Mouse (Mus musculus) hindbrain, embryonic 14.5 days (tissue): ENCODE results near the gene Nprl2. TPM values are rescaled to one million over a fixed set of nuclear protein-coding genes. Genes with fewer than 3 reads are reported as not detected.
"Not testable (repeated sequence)": the region's sequence is repeated elsewhere in the genome, so short reads cannot be mapped to it uniquely, and the experiment has no call there.

Experiments
- ATAC-seq: fragments of 200-750 bp; cut with Nextera tagmentation; 2 replicates; pipeline ENCODE4 v1.8.0; 2017; ENCODE audit warnings: moderate number of reproducible peaks, mild to moderate bottlenecking, moderate TSS enrichment, moderate library complexity; ENCODE audit not compliant: low FRiP score
- DNase-seq: peaks from one replicate; pipeline ENCODE4 v3.0.0-alpha.2; 2015; ENCODE audit warnings: low spot score
- H3K27ac ChIP-seq: fragments of 300-500 bp; sonication (generic); 2 replicates; pipeline ENCODE4 v1.5.1; 2014; ENCODE audit warnings: mild to moderate bottlenecking, moderate library complexity
- H3K27me3 ChIP-seq: fragments of 300-500 bp; sonication (generic); 2 replicates; pipeline ENCODE4 v1.6.1; 2014; ENCODE audit warnings: mild to moderate bottlenecking, low read length, mixed read lengths; ENCODE audit not compliant: control insufficient read depth, insufficient read depth
- H3K36me3 ChIP-seq: fragments of 300-500 bp; sonication (generic); replicated peaks from 2 replicates; pipeline ENCODE4 v1.6.1; 2014; ENCODE audit not compliant: control insufficient read depth, insufficient read depth
- H3K4me1 ChIP-seq: fragments of 300-500 bp; sonication (generic); replicated peaks from 2 replicates; pipeline ENCODE4 v1.6.1; 2014; ENCODE audit warnings: antibody characterized with exemption, low read length, mixed read lengths; ENCODE audit not compliant: control insufficient read depth, insufficient read depth
- H3K4me2 ChIP-seq: fragments of 300-500 bp; sonication (generic); replicated peaks from 2 replicates; pipeline ENCODE4 v1.6.1; 2014; ENCODE audit warnings: mild to moderate bottlenecking, moderate library complexity
- H3K4me3 ChIP-seq: fragments of 300-500 bp; sonication (generic); replicated peaks from 2 replicates; pipeline ENCODE4 v1.5.1; 2014; ENCODE audit warnings: mild to moderate bottlenecking, low read length
- H3K9ac ChIP-seq: fragments of 300-500 bp; sonication (generic); 2 replicates; pipeline ENCODE4 v1.6.1; 2014
- H3K9me3 ChIP-seq: fragments of 300-500 bp; sonication (generic); 2 replicates; pipeline ENCODE4 v1.6.1; 2016; ENCODE audit warnings: low read length; ENCODE audit not compliant: control insufficient read depth
- WGBS: fragments of 180-500 bp; shearing (Covaris S2); extraction: QIAGEN DNeasy Blood & Tissue Kit; methylation state at CpG from one replicate; pipeline ENCODE4 v1.1.7; 2014; 5-methylcytosine and 5-hydroxymethylcytosine counted together
- polyA plus RNA-seq: library from polyadenylated mRNA; unstranded; fragments of >200 nt; fragmentation: Nextera tagmentation; extraction: Ambion mirVana; gene quantifications from 2 replicates; pipeline ENCODE4 v1.2.1, GENCODE M21; 2014

Gene Nprl2
- polyA plus RNA-seq, 1 experiment from 2014 or later = 65.8 TPM

DNA sequence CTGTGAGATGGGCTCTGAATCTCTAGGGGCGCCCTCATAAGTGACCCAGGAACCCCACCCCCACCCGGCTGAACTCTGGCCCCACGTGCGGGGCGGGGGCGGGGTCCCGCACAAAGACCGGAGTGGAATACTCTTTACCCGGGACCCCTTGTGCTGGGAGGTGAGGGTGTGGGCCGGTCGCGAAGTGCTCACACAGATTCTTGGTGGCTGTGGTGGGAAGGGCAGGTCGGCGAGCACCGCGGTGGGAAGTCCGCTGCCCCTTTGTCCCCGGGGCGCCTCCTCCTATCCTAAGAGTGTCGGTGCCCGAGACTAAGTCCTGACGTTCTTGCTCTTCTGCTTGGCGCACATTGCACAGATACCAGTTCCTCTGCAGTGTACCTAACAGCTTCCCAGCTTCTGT lies 27.2 kb downstream of the Nprl2 start:
- H3K4me1 ChIP-seq = peaks cover 33% of the 10 kb centered on the region
- DNase-seq = no peak
- peak overlapping the region; percentile 87 for H3K9ac ChIP-seq
- peak overlapping the region; percentile 83 for H3K4me2 ChIP-seq
- no peaks in the 10 kb centered on the region for H3K27me3 ChIP-seq
- H3K4me3 ChIP-seq = peak overlapping the region; percentile 82
- WGBS = 0% methylated on average over 23 of the region's 23 CpGs
- no peaks in the 10 kb centered on the region for H3K9me3 ChIP-seq
- peak overlapping the region; percentile 73 for H3K27ac ChIP-seq
- ATAC-seq = peak; percentile 28
- H3K36me3 ChIP-seq = peaks cover 56% of the 10 kb centered on the region

DNA sequence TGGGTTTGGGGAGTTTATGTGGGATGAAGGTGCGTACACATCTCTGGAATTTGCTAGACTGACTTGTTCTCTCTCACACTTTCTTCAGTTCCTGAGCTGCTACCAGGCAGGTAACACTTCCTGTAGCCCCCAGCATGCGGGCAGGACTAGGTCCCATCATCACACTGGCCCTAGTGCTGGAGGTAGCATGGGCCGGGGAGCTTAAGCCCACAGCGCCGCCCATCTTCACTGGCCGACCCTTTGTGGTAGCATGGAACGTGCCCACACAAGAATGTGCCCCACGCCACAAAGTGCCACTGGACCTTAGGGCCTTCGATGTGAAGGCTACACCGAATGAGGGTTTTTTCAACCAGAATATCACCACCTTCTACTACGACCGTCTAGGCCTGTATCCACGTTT lies 28.0 kb downstream of the Nprl2 start:
- peaks cover 33% of the 10 kb centered on the region for H3K4me1 ChIP-seq
- H3K4me3 ChIP-seq = peak overlapping the region; percentile 82
- no peaks in the 10 kb centered on the region for H3K9me3 ChIP-seq
- peak overlapping the region; percentile 83 for H3K4me2 ChIP-seq
- ATAC-seq = no peak
- H3K36me3 ChIP-seq = peaks cover 61% of the 10 kb centered on the region
- H3K27me3 ChIP-seq = no peaks in the 10 kb centered on the region
- peak overlapping the region; percentile 87 for H3K9ac ChIP-seq
- H3K27ac ChIP-seq = peak overlapping the region; percentile 73
- DNase-seq = no peak
- 52% methylated on average over 13 of the region's 13 CpGs for WGBS

GRCm38 (mm10) chr9:107570845-107571244 lies 28.8 kb downstream of the Nprl2 start:
- ATAC-seq (no peak), DNase-seq (no peak)
- no peak overlapping the region for H3K27ac ChIP-seq
- peak overlapping the region; percentile 83 for H3K4me2 ChIP-seq
- peak overlapping the region; percentile 82; the same call in 1 of the 2 replicates for H3K4me3 ChIP-seq
- no peaks in the 10 kb centered on the region for H3K27me3 ChIP-seq
- no peaks in the 10 kb centered on the region for H3K9me3 ChIP-seq
- 94% methylated on average over 21 of the region's 21 CpGs for WGBS
- H3K4me1 ChIP-seq = peaks cover 33% of the 10 kb centered on the region
- peak overlapping the region; percentile 87; the same call in 1 of the 2 replicates for H3K9ac ChIP-seq
- H3K36me3 ChIP-seq = peaks cover 52% of the 10 kb centered on the region

- H3K4me1 ChIP-seq = peaks cover 33% of the 10 kb centered on the region
- H3K36me3 ChIP-seq = peaks cover 44% of the 10 kb centered on the region
- no peak for ATAC-seq
- H3K4me3 ChIP-seq = no peak overlapping the region
- 95% methylated on average over 22 of the region's 22 CpGs for WGBS
- H3K4me2 ChIP-seq = peak overlapping the region; percentile 83; the same call in 1 of the 2 replicates
- no peak overlapping the region for H3K27ac ChIP-seq
- H3K27me3 ChIP-seq = no peaks in the 10 kb centered on the region
- H3K9me3 ChIP-seq = no peaks in the 10 kb centered on the region
- no peak for DNase-seq
- no peak overlapping the region for H3K9ac ChIP-seq
Measured at GRCm38 (mm10) chr9:107571534-107572326, 29.7 kb downstream of the Nprl2 start.

- Histone ChIP-seq H3K4me2 (no peak overlapping the region), H3K4me1 (peaks cover 32% of the 10 kb centered on the region), H3K9ac (no peak overlapping the region), H3K4me3 (no peak overlapping the region), H3K36me3 (peaks cover 44% of the 10 kb centered on the region), H3K9me3 (no peaks in the 10 kb centered on the region), H3K27me3 (no peaks in the 10 kb centered on the region), H3K27ac (no peak overlapping the region)
- 98% methylated on average over 2 of the region's 2 CpGs for WGBS
- ATAC-seq = no peak
- no peak for DNase-seq
Measured at GRCm38 (mm10) chr9:107572327-107572662, 30.3 kb downstream of the Nprl2 start.

- not testable (repeated sequence) for DNase-seq, H3K9ac ChIP-seq, H3K9me3 ChIP-seq, H3K4me2 ChIP-seq, ATAC-seq, H3K27me3 ChIP-seq, H3K4me3 ChIP-seq, H3K27ac ChIP-seq
- peaks cover 22% of the 10 kb centered on the region for H3K4me1 ChIP-seq
- H3K36me3 ChIP-seq = peaks cover 44% of the 10 kb centered on the region
- 79% methylated on average over 6 of the region's 6 CpGs for WGBS
Measured at GRCm38 (mm10) chr9:107573774-107574173, 31.7 kb downstream of the Nprl2 start.

DNA sequence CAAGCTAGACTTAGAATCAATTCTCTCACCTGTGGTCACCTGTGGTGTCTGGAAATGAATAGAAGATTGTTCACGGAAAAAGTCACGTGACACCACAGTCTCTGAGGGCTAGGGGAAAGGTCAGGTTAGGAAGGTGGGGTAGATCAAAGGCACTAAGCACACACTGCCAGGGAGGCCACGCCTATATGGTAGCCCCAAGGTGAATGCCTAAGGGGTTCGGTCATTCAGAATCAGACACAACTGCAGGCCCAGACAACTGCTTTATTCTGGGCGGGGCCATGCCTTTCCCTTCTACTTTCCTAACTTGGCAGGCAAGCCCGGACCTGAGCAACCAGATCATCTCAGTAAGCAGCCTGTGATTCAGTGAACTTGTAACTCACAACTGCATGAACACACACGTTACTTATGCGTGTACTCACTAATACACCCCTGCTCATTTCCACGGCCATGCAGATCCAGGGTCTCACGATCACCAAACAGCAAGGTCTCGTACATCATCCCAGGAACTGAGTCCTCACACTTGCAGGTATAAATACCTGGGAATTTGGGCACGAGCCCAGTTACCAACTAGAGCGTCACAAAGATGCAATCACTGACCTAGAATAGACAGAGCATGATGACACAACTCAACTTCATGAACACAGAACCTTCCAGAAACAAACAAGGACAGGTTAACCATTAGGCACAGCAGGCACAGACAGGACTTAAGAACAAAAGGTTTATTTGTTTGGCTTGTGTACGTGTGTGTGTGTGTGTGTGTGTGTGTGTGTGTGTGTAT lies 33.7 kb downstream of the Nprl2 start:
- Histone ChIP-seq H3K4me3 (no peak overlapping the region), H3K4me1 (peaks cover 19% of the 10 kb centered on the region), H3K27me3 (no peaks in the 10 kb centered on the region), H3K9ac (no peak overlapping the region), H3K9me3 (no peaks in the 10 kb centered on the region), H3K36me3 (peaks cover 39% of the 10 kb centered on the region), H3K4me2 (no peak overlapping the region), H3K27ac (no peak overlapping the region)
- ATAC-seq (no peak), DNase-seq (no peak)
- WGBS = 89% methylated on average over 14 of the region's 14 CpGs

GRCm38 (mm10) chr9:107576357-107577107 lies 34.5 kb downstream of the Nprl2 start, which contains the start of gene Hyal1:
Gene Hyal1 (plus strand): TSS chr9:107576927.
- H3K4me1 ChIP-seq = peaks cover 17% of the 10 kb centered on the region
- H3K27me3 ChIP-seq = no peaks in the 10 kb centered on the region
- peak; percentile 58 for ATAC-seq
- peaks cover 31% of the 10 kb centered on the region for H3K36me3 ChIP-seq
- H3K4me2 ChIP-seq = peak within 1 kb of the TSS; percentile 43
- H3K9me3 ChIP-seq = no peaks in the 10 kb centered on the region
- peak within 1 kb of the TSS; percentile 25 for H3K4me3 ChIP-seq
- DNase-seq = peak; percentile 53
- WGBS = 27% methylated on average over 16 of the region's 16 CpGs
- H3K27ac ChIP-seq = peak within 1 kb of the TSS; percentile 55; the same call in 1 of the 2 replicates
- H3K9ac ChIP-seq = peak within 1 kb of the TSS; percentile 25; the same call in 1 of the 2 replicates

- no peaks in the 10 kb centered on the region for H3K9me3 ChIP-seq
- 90% methylated on average over 10 of the region's 10 CpGs for WGBS
- no peak overlapping the region; the same call in 1 of the 2 replicates for H3K4me2 ChIP-seq
- H3K4me1 ChIP-seq = peaks cover 17% of the 10 kb centered on the region
- H3K27ac ChIP-seq = no peak overlapping the region
- DNase-seq = no peak
- peaks cover 18% of the 10 kb centered on the region for H3K36me3 ChIP-seq
- H3K9ac ChIP-seq = no peak overlapping the region
- no peak overlapping the region for H3K4me3 ChIP-seq
- no peaks in the 10 kb centered on the region for H3K27me3 ChIP-seq
- no peak for ATAC-seq
Measured at GRCm38 (mm10) chr9:107577871-107578270, 35.8 kb downstream of the Nprl2 start.
